Mouse (Mus musculus): Measurements from ENCODE around the gene Sema4d. TPM values are rescaled to one million over a fixed set of nuclear protein-coding genes. Genes with fewer than 3 reads are reported as not detected.

Gene Sema4d
- polyA plus RNA-seq, 1 experiment from 2014 or later, result 6.7 TPM

DNA sequence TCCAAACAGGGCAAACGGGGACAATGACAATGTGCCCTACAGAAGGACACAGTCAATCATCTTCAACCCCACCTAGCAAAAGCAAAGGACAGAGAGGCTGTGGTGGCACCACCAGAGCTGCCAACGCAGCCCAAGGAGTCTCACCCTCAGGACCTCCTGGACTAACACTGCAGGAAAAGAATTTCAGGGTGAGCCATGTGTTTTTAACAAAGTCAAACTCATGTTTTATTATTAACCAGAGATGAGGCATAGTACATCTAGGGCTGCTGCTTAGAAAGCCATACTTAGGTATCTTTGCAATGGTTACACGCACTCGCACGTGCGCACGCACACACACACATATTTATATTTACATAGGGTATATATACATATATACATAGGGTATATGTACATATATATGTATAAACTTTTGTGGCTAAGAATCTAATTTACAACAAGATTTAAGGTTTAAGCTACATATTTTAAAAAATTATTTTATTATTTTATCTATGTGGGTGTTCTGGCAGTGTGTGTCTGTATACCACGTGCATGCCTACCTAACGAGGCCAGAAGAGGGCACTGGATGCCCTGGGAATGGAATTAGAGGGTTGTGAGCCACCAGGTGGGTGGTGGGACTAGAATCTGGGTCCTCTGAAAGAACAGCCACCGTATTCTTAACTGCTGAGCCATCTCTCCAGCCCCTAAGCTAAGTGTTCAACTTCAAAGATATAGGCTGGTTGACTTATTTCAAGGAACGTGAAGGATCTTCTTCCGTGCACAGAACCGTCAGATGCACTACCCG lies 22.7 kb downstream of the Sema4d start:
- 91% methylated on average over 14 of the region's 14 CpGs for WGBS
- Histone ChIP-seq H3K9me3 (ENCODE audit: control insufficient read depth, low read length) (no peaks in the 10 kb centered on the region), H3K4me1 (replicated peaks; ENCODE audit: control insufficient read depth, insufficient read depth) (no peaks in the 10 kb centered on the region), H3K4me2 (replicated peaks; ENCODE audit: low read depth) (no peak overlapping the region), H3K27me3 (ENCODE audit: control insufficient read depth, insufficient read depth, low read length) (no peaks in the 10 kb centered on the region), H3K9ac (ENCODE audit: low read length) (no peak overlapping the region), H3K36me3 (ENCODE audit: control insufficient read depth, insufficient read depth, low read length) (no peaks in the 10 kb centered on the region), H3K27ac (replicated peaks) (no peak overlapping the region), H3K4me3 (ENCODE audit: low read depth, low read length) (no peak overlapping the region)
- ATAC-seq (ENCODE audit: low FRiP score, low TSS enrichment), result no peak
- DNase-seq (ENCODE audit: low spot score), result no peak
- no peak for TF ChIP-seq CTCF (IDR thresholded peaks at IDR 0.05; ENCODE audit: low read depth)
- no peak for TF ChIP-seq EP300 (optimal IDR thresholded peaks at IDR 0.05)

DNA sequence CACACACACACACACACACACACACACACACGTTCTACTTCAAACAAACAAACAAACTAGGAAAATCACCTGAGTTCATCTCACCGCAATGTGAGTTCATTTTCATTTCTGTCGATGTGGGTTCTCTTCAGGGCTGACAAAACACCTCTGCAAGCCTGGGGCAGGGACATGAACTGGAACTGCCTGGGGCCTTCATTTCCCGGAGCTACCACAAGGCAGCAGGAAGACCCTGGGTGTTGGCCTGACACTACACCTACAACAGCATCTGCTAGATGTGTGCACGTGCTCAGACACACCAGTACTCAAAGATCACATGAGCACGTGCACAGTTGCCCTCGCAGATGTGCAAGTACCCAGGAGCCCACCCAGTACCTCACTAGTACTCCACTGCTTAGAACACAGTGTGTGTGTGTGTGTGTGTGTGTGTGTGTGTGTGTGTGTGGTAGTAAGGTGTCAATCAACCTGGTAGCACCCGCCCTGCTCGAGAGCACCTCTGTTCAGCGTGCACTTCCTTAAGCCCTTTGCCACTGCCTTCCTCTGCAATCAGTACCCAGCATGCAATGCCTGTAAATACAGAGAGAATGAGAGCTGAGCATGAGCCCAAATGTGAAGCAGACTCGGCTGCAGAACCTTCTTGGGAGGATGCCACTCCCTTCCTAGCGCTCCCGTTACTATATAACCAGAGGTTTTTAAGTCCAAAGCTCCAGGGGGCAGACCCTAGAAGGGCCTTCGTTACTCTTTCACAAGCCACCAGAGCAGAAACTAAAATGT lies 25.4 kb downstream of the Sema4d start:
- Histone ChIP-seq H3K9ac (ENCODE audit: low read length) (no peak overlapping the region), H3K27ac (replicated peaks) (no peak overlapping the region), H3K4me2 (replicated peaks; ENCODE audit: low read depth) (no peak overlapping the region), H3K36me3 (ENCODE audit: control insufficient read depth, insufficient read depth, low read length) (no peaks in the 10 kb centered on the region), H3K9me3 (ENCODE audit: control insufficient read depth, low read length) (no peaks in the 10 kb centered on the region), H3K4me3 (ENCODE audit: low read depth, low read length) (no peak overlapping the region), H3K4me1 (replicated peaks; ENCODE audit: control insufficient read depth, insufficient read depth) (no peaks in the 10 kb centered on the region), H3K27me3 (ENCODE audit: control insufficient read depth, insufficient read depth, low read length) (no peaks in the 10 kb centered on the region)
- ATAC-seq (ENCODE audit: low FRiP score, low TSS enrichment), result peak; percentile 62; the same call in 1 of the 2 replicates
- TF ChIP-seq EP300 (optimal IDR thresholded peaks at IDR 0.05), result no peak
- no peak for TF ChIP-seq CTCF (IDR thresholded peaks at IDR 0.05; ENCODE audit: low read depth)
- DNase-seq (ENCODE audit: low spot score), result peak; percentile 27
- WGBS, result 68% methylated on average over 14 of the region's 14 CpGs

DNA sequence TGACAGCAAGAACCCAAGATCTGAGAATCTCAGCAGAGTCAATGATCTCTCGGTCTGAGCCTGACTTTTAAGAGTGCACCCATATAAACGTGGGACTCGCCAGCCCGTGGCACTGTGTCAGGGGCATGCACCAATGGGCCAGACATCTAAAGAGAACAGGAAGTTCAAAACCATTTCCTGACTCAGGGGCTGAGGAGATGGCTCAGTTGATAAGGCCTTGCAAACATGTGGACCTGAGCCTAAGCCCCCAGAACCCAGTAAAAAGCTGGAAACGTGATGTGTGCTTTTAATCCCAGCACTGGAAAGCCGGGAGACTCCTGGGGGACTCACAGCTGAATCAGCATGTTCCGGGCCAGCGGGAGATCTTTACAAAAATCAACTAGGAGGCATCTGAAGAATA lies 26.0 kb downstream of the Sema4d start:
- H3K27ac ChIP-seq (replicated peaks), result no peak overlapping the region
- H3K4me1 ChIP-seq (replicated peaks; ENCODE audit: control insufficient read depth, insufficient read depth), result no peaks in the 10 kb centered on the region
- TF ChIP-seq EP300 (optimal IDR thresholded peaks at IDR 0.05), result no peak
- no peak for TF ChIP-seq CTCF (IDR thresholded peaks at IDR 0.05; ENCODE audit: low read depth)
- no peak overlapping the region for H3K4me2 ChIP-seq (replicated peaks; ENCODE audit: low read depth)
- H3K9ac ChIP-seq (ENCODE audit: low read length), result no peak overlapping the region
- DNase-seq (ENCODE audit: low spot score) (no peak), ATAC-seq (ENCODE audit: low FRiP score, low TSS enrichment) (no peak)
- 65% methylated on average over 8 of the region's 8 CpGs for WGBS
- H3K9me3 ChIP-seq (ENCODE audit: control insufficient read depth, low read length), result no peaks in the 10 kb centered on the region
- no peak overlapping the region for H3K4me3 ChIP-seq (ENCODE audit: low read depth, low read length)
- H3K36me3 ChIP-seq (ENCODE audit: control insufficient read depth, insufficient read depth, low read length), result no peaks in the 10 kb centered on the region
- H3K27me3 ChIP-seq (ENCODE audit: control insufficient read depth, insufficient read depth, low read length), result no peaks in the 10 kb centered on the region

DNA sequence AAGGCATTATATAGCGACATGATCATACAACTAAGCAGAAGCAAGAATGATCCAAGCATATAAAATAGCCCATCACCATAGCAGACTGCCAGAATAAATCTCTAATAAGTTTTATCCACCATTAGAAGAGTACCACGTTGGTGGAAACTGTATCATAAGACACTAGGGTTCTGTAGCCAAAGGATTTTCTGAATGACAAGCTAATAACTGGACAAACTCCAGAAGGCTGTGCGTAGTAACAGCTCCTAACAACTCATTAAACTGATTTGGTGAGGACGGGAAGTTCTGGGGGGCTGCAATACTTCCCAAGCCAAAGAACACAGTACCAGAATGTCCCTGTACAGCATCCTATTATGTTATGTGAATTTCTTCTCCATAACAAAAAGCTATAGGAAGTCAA lies 26.8 kb downstream of the Sema4d start:
- Histone ChIP-seq H3K27ac (replicated peaks) (no peak overlapping the region), H3K4me1 (replicated peaks; ENCODE audit: control insufficient read depth, insufficient read depth) (no peaks in the 10 kb centered on the region), H3K27me3 (ENCODE audit: control insufficient read depth, insufficient read depth, low read length) (no peaks in the 10 kb centered on the region), H3K4me2 (replicated peaks; ENCODE audit: low read depth) (no peak overlapping the region), H3K4me3 (ENCODE audit: low read depth, low read length) (no peak overlapping the region), H3K9ac (ENCODE audit: low read length) (no peak overlapping the region), H3K36me3 (ENCODE audit: control insufficient read depth, insufficient read depth, low read length) (no peaks in the 10 kb centered on the region), H3K9me3 (ENCODE audit: control insufficient read depth, low read length) (no peaks in the 10 kb centered on the region)
- TF ChIP-seq CTCF (IDR thresholded peaks at IDR 0.05; ENCODE audit: low read depth), result no peak
- no peak for TF ChIP-seq EP300 (optimal IDR thresholded peaks at IDR 0.05)
- ATAC-seq (ENCODE audit: low FRiP score, low TSS enrichment), result no peak
- no peak for DNase-seq (ENCODE audit: low spot score)
- WGBS, result 73% methylated on average over 4 of the region's 4 CpGs

DNA sequence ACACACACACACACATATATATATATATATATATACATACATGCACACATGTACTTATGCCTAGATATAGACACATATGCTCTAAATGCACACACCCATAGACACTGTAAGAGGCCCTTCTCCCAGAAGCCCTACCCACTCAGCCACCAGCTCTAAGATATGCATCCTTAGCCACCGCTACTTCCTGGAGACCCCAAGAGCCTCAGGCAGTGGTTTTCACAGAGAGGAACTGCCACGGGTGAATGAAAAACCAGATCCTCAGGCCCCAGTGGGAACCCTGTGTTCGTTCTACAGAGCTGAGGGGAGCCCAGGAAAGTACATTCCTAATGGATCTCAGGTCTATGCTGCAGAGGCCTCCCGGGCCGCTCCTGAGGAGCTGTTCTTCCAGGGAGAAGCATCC lies 28.2 kb downstream of the Sema4d start:
- WGBS, result 75% methylated on average over 5 of the region's 5 CpGs
- H3K4me1 ChIP-seq (replicated peaks; ENCODE audit: control insufficient read depth, insufficient read depth), result no peaks in the 10 kb centered on the region

More for the DNA sequence above, 28.2 kb downstream of the Sema4d start:
- Histone ChIP-seq H3K9ac (ENCODE audit: low read length) (no peak overlapping the region), H3K27ac (replicated peaks) (no peak overlapping the region), H3K27me3 (ENCODE audit: control insufficient read depth, insufficient read depth, low read length) (no peaks in the 10 kb centered on the region), H3K36me3 (ENCODE audit: control insufficient read depth, insufficient read depth, low read length) (no peaks in the 10 kb centered on the region), H3K9me3 (ENCODE audit: control insufficient read depth, low read length) (no peaks in the 10 kb centered on the region), H3K4me3 (ENCODE audit: low read depth, low read length) (no peak overlapping the region), H3K4me2 (replicated peaks; ENCODE audit: low read depth) (no peak overlapping the region)
- no peak for DNase-seq (ENCODE audit: low spot score)
- TF ChIP-seq CTCF (IDR thresholded peaks at IDR 0.05; ENCODE audit: low read depth), result no peak
- no peak for TF ChIP-seq EP300 (optimal IDR thresholded peaks at IDR 0.05)
- no peak for ATAC-seq (ENCODE audit: low FRiP score, low TSS enrichment)
